Mouse (Mus musculus) spleen, postnatal 4 days (tissue): ENCODE data around the gene Ubac1.

Experiments
- DNase-seq, 2 experiments: peaks; one replicate each; pipeline ENCODE4 v3.0.0; 2022; ENCODE audit warnings: low spot score in 2 of 2

Gene Ubac1

GRCm38 (mm10) chr2:25975141-25975770, 46.3 kb downstream of the Ubac1 start:
- DNase-seq = no peak

- no peak for DNase-seq
Observed at GRCm38 (mm10) chr2:25970426-25970825, 51.1 kb downstream of the Ubac1 start.

DNA sequence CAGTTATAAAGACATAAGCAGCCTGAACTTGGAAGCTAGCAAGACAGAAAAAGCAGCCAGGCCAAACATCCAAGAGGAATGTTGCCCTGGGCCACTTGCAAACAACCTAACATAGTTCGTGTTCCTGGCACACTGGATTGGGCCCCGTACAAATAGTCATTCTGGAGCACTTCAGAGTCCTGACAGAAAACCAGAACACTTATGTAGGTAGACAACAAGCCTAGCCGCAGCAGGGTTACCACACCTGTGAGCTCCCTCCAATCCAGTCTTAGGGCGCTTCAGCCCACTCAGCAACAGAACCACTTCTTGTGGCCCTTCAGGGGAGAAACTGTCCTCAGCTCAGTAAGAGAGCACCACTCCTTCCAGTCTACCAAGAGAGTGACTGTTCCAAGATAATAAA, 52.2 kb downstream of the Ubac1 start:
- DNase-seq = no peak

GRCm38 (mm10) chr2:25949291-25949690, 72.3 kb downstream of the Ubac1 start:
- DNase-seq = no peak
